Mouse (Mus musculus) Muller cell, postnatal 12 days (primary cell): ENCODE results near the gene Fpr-rs4.
A peak's percentile ranks its signal among the peaks of the same experiment; 100 is the strongest.
"Not testable (repeated sequence)": the region's sequence is repeated elsewhere in the genome, so short reads cannot be mapped to it uniquely, and the experiment has no call there.

Experiments
- DNase-seq: peaks from one replicate; pipeline ENCODE4 v3.0.0-alpha.2; 2015; ENCODE audit errors: inconsistent ontology term

Gene Fpr-rs4

DNA sequence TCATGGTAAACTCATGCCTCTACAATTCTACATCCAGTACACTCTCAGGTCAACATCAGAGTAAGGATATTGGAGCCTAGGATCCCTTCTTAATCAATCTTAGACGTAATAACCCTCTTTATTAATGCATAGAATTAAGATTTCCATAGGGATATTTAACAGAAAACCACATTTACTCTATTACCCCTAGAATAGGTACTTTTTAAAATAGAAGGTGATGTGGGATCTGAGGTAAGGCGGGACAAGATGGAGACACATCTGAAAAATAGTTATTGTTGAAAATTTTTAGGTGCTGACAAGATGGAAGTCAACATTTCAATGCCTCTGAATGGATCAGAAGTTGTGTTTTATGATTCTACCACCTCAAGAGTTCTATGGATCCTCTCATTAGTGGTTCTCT, at the start of gene Fpr-rs4:
TSS of gene Fpr-rs4 (plus strand) at position 301 of the 400 bp plus-strand sequence.
- no peak for DNase-seq

DNA sequence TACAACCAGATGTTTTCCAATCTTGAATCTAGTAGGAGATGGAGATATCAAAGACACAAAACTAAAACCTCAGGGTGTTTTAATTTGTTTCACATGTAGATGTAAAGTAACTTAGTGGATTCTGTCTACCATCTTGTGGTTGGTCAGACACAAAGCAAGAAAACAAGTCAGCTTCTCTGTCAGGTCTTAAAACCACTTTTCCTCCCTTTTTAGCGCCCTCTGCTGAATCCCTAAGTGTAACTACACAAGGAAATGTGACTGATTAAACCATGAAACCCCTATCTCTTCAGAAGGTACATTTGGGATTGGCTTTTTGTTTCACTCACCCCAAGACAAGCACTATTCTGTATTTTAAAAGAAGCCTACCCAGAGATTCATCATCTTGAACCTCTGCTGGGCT, 48.1 kb upstream of the Fpr-rs4 start:
- peak; percentile 29 for DNase-seq

DNA sequence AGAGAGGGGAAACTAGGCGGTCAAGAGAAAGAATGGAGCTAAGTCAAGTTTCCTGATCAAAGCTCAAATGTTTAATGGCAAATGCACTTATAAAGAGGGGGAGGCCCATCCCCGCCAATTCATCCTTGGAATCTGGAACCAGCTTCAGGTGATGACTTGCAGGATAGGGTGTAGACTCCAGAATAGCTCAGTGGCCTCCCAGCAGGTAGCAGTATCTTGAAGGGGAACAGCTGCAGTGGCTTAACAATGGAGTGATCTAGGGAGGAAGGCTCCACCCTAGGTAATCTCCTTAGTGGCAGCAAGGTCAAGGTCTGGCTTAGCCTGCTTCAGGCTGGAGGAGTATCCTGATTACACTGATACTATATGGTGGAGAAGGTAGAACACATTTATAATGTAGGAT, 40.3 kb upstream of the Fpr-rs4 start:
- DNase-seq, result not testable (repeated sequence)

DNA sequence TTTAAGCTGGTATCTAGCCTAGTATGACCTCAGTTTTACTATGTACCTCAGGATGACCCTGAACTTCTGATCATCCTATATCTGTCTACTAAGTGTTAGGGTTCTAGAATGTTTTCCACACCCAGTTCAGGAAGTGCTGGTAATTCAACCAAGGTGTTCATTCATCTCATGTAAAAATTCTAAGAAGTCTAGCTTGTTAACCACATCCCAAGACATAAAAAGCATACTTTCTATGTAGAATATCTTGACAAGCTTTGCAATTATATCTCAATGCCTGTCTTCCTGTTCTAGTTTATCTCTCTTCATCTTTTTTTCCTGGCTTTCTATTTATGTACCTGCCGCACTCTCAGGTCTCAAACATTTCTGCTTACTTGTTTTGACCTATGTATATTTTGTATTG, 16.8 kb upstream of the Fpr-rs4 start:
- DNase-seq, result no peak

DNA sequence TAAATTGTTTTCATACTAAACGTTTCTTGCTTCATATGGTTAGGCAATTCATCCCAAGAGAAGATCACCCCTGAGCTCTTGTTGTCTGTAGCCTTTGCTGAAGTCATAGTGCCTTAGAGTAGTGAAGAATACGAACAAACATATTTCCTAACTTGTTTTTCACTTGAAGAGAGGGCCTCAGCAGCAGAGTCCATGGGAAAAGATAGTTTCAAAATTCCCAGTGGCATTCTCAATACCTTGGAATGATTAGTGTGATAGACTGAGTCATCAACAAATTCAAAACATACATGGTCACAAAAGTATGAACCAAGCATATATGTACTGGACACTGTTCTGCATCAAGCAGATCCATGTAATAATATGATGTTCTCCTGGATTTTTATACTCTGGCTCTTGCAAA, 27.6 kb downstream of the Fpr-rs4 start, which contains the start of gene Vmn2r124:
TSS of gene Vmn2r124 (plus strand) at position 301 of the 400 bp plus-strand sequence.
- DNase-seq, result no peak
